Mouse (Mus musculus): ENCODE results near the gene Tmbim4.

Gene Tmbim4

DNA sequence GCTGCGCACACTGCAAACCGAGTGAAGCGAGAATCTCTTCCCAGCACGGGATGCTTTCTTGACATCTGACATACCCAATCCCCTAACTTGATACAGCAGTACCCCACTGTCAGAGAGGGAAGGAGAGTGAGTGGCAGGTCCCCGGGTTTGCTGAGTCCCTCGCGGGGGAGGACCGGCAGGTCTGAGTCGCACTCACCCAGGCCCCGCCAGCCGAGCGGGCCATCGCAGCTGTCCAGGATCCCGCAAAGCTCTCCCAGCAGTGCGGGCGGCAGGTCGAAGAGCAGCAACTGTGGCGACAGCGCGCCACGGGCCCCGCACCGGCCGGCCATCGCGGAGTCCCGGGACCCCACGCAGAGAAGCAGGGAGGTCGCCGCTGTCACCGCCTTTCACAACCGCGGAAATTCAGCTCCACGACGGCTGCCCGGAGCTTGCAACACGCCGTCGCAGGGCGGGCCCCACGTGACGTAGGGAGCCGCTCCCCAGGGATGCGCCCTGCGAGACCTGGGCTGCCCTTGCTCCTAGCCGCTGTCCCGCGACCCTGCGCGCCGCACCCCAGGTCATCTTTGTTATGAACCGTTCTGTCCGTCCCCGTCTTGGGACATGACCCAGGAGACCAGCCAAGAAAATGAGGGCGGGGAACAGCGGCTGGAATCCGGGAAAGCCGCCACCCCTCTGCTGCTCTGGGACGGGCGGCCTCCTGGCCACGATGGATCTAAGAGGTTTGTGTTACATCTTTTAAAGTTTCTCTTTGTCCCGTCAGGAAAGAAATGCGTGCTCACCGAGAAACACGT is at the start of gene Tmbim4:
TSS of gene Tmbim4 (plus strand) at position 460 of the 791 bp plus-strand sequence.
- DNase-seq (ENCODE audit: inconsistent age in 2 of 2, low spot score in 1 of 2) = peak; percentile 71 to 91

DNA sequence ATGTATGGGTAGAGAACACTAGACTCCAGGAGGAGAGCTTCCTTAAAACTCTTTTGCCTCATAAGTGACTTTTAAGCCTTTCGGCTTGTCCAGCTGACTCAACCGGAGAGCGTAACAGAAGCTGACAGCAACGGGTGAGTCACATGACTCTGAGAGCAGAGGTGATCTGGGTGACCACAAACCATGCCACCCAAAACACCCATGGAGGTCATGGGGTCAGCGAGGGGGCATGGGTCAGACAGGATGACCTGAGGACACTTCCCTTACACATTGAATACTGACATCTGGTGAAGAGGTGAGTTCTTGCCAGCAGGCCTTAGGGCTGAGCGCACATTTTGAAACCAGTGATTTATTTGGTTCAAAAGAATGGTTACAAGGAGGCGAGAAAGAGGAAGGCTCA is 49.7 kb upstream of the Tmbim4 start:
- DNase-seq (ENCODE audit: inconsistent age in 2 of 2, low spot score in 1 of 2) = peak in 1 of 2 experiments; percentile 28

DNA sequence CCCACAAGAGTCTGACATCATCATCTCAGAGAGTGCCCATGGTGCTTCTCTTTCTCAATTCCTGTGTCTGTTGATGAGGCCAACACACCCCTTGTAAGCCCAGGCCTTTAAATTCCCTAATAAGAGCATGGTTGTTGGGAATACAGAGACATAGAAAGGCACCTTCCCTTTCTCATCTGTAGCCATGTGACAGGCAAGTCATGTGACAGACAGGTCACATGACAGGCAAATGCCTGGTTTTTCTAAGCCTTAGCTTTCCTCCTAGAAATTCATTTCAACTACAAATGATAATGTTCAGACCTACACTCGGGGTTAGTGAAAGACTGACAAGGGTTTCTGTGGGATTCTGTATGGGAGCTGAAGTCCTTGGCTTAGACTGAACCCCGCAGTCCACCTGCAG is 47.5 kb upstream of the Tmbim4 start:
- DNase-seq (ENCODE audit: inconsistent age in 2 of 2, low spot score in 1 of 2) = no peak

DNA sequence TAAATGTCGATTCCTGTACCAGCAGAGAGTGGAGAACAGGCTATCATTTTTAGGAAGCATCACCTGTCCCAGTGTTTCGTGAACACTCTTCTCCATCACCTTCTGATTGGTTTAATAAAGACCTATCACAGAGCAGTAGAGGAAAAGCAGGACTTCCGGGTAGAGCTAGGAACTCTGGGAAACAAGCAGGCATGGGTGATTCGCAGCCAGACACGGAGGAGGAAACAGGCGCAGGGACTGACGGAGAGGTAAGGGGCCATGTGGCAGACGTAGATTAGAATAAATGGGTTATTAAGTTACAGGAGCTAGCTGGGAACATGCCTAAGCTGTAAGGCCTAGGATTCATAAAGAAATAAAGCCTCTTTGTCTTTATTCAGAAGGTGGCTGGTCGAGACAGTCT is 40.9 kb upstream of the Tmbim4 start:
- DNase-seq (ENCODE audit: inconsistent age in 2 of 2, low spot score in 1 of 2) = no peak

DNA sequence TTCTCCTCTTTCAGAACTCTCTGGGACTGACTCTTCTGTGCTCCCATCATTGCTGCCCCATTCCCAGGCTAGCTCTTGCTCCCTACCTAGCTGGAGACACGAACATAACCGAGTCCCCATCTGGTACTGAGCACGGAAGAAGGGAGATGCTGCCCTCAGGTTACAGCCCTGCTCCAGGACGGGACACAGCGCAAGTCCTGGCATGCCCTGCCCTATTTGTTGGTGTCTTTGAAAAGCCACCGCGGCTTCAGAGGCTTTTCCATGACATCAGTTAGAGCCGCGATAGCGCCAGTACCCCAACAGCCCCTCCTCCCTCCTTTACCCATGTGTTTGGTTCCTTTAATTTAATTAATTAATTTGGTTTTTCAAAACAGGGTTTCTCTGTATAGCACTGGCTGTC is 38.5 kb upstream of the Tmbim4 start:
- DNase-seq (ENCODE audit: inconsistent age in 2 of 2, low spot score in 1 of 2) = no peak

DNA sequence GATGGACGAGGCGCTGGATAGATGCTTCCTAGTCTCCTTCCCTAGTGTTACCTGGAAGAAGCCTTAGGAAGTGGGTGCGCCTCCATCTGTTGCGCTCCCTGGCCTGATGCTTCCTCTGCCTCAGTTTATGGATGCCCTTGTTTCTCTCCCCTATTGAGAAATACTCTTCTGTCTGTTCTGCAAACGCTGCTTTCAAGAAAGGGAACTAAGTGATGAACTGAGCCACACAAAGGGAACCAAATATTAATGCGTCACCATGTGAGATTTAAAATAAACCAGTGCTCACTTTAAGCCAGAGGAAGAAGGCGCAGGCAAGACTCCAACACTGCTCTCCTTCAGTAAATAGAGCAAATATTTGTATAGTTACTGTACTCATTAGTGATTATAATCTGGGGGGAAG is 37.9 kb upstream of the Tmbim4 start:
- DNase-seq (ENCODE audit: inconsistent age in 2 of 2, low spot score in 1 of 2) = no peak

DNA sequence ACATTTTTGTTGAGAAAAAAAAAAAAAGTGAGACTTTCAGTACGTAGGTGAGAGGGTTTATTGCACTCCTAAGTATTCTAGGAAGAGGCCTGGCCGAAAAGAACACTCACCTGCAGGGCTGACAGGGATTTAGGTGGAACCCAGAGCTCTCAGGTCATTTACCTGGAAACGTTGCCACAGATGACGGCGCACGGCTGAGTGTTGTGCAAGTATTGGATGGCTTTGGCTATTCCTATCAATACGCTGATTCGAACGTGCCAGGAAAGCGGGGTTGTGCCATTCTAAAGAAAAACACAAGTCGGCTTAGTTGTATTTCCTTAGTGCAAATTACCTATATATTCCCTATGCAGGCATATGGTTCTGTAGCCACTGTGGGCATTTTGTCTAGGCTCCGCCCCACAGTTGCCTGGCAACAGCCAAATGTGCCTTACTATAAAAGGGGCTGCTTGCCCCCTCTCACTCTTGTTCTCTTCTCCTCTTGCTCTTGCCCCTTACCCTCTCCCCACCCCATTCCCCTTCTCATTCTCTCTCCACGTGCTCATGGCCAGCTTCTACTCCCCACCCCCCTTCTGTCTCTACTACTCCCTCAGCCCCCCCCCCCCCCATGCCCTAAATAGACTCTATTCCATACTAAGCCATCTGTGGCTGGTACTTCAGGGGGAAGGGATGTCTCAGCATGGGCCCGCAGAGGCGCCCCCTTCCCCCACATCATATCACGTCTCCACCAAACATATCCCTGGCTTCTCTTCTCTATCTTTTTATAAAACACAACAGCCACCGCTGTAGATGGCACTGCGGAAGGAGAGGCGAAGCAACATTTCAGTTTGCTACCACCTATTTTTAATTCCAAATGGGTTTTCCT is 36.2 kb upstream of the Tmbim4 start:
- DNase-seq (ENCODE audit: inconsistent age in 2 of 2, low spot score in 1 of 2) = no peak

DNA sequence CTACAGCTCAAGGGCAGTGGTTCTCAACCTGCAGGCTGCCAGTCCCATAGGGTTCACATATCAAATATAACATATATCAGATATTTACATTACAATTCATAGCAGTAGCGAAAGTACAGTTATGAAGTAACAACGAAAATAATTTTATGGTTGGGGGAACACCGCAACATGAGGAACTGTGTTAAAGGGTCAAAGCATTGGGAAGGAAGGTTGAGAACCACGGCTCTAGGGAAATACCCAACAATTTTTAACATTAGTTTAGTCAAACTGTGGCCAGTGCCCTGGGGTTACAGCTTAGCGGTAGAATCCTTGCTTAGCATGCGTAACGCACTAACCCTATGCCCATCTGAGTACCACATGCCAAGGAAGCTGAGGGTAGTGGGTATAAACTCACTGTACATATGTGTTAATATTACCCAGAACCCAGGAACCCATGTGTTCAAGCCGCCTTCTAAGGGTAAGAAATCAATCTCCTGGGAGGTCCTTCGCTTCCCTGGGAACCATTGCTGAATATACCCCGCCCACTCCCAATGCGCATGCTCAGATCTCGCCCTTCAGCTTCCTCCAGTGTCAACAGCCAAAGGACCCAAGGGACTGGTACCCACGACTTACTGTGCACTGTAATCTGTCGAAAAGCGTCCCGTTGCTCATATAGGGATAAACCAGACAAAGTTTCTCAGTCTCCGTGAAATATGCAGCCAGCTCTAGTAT is 35.4 kb upstream of the Tmbim4 start:
- DNase-seq (ENCODE audit: inconsistent age in 2 of 2, low spot score in 1 of 2) = no peak

DNA sequence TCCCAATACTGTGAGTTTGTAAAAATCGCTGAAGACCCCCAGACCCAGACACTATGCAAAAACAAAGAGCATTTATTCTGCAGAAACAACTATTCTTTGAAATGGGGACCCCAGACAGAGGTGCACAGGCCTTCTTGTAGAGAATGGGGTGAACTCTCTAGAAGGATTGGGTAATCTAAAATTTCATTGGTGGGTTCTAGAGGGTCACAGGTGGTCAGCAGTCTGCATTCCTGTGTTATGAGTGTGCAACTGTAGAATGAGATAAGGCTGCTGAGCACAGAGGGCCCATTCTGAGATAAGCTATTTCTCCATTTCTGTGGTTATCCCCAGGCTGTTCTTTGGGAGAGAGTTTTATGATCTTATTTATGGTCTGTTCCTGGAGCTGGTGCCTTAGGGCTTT is 33.3 kb upstream of the Tmbim4 start:
- DNase-seq (ENCODE audit: inconsistent age in 2 of 2, low spot score in 1 of 2) = no peak

DNA sequence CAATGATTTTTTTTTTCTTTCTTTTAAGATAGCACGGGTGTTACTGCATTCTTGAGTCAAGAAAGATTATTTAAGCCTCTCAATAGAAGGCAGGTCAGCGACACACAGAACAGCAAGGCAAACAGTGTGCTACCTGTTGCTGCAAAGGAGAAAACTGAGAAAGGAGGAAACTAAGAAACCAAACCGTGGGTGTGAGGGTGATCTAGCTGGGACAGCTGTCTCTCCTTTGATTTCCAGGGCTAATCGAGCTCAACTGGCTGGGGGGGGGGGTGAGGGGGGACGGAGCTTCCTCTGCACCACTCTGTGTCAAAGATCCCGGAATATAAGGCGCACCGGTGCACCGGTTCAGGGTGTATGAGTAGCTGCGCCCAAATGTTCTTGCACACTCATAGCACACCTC is 32.3 kb upstream of the Tmbim4 start:
- DNase-seq (ENCODE audit: inconsistent age in 2 of 2, low spot score in 1 of 2) = no peak

DNA sequence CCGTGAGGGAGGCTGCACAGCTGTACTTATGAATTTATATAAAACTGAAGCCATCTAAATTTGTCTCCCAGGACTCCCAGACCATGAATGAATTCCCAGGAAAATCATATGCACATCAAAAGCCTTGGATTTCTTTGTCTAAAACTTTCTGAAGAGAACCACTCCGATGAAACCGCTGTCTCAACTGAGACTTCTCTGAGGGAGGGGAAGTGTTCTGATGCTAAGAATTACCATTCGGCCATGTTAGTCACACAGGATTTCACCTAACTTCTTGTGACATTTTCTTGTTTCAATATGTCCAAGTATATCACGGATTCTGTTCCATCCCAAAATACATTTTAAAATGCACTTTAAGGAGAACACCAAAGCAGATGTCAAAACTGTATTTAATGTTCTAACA is 31.5 kb upstream of the Tmbim4 start:
- no peak for DNase-seq (ENCODE audit: inconsistent age in 2 of 2, low spot score in 1 of 2)

DNA sequence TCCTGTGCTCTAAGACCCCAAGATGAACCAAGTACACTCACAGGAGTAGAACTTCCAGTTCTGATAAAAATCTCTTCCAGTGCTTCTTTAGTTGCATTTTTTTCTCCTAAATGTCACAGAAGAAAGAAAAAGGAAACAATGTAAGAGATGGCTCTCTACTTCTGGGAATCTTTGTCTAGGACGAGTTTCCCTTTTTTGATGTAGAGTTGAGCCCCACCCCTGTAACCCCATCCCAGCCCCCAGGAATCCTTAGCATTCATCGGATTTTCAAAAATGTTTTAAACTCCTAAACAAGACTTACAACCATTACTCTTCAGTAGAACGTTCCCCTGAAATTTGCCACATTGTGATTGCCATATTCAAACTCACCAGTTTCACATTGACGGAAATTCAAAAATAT is 31.1 kb upstream of the Tmbim4 start:
- DNase-seq (ENCODE audit: inconsistent age in 2 of 2, low spot score in 1 of 2) = no peak

DNA sequence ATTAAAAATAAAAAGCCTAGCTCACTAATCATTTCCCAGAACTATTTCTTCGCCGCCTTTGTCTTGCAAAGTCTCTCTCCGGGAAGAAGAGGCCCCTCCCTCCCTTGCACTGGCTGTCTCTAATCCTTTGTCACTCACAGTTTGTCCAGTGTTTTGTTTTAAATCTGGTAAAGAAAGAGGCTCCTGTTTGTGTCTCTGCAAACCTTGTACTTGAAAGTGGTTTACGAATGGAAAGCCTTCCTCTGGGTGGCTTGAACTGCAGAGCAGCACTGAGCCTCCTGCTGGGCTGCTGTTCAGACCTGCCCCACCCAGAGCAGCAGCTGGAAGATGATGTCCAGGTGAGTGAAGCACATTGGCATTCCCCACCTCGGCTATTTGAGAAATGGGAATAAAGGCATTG is 30.1 kb upstream of the Tmbim4 start:
- DNase-seq (ENCODE audit: inconsistent age in 2 of 2, low spot score in 1 of 2) = no peak

DNA sequence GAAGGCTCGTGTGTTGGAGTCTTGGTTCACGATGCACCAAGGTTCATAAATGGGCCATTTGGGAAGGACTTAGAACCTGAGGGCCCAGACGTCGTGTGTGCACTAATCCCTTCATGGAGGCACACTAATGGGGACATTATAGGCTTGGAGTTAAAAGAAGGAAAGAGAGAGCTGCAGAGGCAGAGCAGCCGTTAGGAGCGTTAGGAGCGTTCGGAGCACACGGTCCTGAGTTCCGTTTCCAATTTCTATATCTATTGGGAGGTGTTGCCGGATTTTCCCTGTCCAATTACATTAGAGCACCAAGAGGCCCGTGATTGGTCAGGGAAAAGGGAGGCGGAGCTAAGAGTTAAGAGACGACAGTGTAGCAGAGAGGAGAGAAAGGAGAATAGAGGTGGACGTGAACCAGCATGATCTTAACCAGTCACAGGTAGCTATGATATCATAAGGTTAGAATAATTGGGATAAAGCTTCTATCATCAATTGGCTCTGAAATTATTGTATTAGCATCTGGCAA is 27.1 kb upstream of the Tmbim4 start:
- DNase-seq (ENCODE audit: inconsistent age in 2 of 2, low spot score in 1 of 2) = no peak

DNA sequence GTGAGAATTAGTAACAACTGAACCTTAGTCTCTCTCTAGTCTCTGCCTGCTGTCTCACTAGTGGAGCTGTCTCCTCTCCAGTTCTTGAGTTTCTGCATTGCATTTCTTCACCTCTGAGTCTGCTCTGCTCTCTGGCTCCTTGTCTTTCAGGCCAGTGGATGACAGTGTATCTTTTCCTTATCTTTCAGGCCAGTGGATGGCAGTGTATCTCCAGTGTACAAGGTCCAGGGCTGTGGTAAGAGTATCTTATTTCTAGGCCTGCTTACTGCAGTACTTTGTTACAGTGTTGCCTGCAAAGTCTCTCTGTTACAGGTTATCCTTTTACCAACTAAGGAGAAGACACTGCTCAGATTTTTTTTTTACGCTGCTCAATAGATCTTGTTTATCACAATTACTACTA is 18.5 kb upstream of the Tmbim4 start:
- peak in 1 of 2 experiments; percentile 38 for DNase-seq (ENCODE audit: inconsistent age in 2 of 2, low spot score in 1 of 2)

DNA sequence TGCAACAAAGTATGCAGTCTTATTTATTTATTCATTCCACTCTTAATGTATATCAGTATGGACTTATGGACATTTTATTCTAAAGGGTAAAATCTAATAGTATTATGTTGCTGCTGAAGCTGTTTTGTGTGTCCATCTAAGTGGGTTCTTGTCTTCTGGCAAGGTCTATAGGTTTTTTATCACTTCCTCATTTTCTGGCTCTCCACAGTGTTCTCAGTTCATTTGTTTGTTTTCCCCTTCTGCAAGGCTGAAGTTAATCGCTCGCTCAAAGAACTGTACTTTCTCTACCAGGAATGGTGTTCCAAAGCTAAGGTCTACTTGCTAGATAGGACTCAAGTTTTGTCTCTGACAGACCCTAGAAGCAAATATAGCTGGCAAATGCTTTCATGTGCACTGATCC is 18.0 kb upstream of the Tmbim4 start:
- DNase-seq (ENCODE audit: inconsistent age in 2 of 2, low spot score in 1 of 2) = no peak

DNA sequence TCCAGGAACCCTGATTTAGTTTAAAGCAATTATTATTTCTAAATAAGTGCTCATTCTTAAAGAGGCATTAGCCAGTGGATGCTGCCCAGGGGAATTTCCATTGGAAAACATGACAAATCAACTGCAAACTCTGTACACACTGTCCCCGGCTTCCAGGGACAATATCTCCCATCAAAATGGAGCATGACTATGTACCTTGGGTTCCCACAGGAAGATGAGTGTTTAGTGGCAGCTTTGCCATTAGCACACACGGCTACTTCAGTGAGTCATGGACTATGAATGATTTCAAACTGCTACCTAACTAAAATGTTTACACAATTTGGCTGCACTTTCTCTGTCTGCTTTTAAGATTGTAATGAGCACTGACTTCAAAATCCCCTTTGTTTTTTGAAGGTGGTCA is 12.9 kb upstream of the Tmbim4 start:
- no peak for DNase-seq (ENCODE audit: inconsistent age in 2 of 2, low spot score in 1 of 2)

DNA sequence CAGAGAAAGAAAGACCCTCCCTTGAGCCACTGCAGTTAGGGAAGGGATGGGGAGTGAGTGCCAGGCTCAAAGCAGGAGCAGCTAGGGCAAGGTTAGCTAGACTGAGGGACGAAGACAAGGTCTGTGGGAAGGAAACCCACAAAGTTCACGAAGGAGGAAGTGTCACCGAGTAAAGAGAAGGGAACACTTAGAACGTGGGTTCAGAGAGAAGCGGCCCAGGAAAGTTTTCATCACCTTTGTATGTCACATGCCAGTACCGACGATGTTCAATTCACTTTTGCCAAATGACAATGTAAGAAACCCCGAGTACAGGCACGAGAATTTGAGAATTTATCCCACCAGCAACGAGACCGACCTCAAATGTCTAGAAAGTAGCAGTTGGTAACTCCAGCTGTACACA is 12.1 kb upstream of the Tmbim4 start:
- no peak for DNase-seq (ENCODE audit: inconsistent age in 2 of 2, low spot score in 1 of 2)

DNA sequence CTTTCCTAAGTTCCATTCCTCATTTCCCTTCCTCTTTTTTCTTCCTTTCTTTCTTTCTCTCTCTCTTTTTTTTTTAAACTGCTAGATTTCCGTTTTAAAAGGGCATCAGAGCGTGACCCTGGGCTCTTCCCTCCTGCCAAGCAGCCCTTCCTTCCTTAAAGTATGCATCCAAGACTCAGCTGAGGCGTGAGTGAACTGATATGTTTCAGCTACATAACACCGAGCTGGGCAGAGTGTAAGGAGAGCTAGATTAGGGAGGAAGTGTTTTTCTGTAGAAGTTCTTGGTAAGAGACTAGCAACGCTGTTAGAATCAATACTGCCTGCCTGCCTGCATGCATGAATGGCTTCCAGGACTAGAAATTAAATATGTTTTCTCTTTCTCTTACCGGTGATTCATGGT is 11.6 kb upstream of the Tmbim4 start:
- DNase-seq (ENCODE audit: inconsistent age in 2 of 2, low spot score in 1 of 2) = no peak

DNA sequence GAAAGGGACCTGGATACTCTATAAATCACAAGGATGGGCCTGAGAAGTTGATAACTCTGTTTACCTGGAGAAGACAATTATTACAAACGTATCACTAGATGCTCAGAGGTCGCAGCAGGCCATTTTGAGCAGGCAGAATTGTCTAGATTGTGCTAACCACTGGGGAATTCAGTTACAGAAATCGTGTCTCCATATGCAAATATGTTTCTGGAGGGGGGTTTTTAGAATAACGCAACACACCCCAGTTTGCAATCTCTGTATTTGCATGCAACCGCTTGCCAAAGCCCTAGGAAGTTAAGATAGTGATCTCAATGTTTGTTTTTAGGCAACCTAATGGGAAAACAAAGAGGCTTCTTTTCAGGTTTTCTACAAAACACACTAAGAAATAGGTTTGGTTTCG is 10.2 kb upstream of the Tmbim4 start:
- DNase-seq (ENCODE audit: inconsistent age in 2 of 2, low spot score in 1 of 2) = no peak

DNA sequence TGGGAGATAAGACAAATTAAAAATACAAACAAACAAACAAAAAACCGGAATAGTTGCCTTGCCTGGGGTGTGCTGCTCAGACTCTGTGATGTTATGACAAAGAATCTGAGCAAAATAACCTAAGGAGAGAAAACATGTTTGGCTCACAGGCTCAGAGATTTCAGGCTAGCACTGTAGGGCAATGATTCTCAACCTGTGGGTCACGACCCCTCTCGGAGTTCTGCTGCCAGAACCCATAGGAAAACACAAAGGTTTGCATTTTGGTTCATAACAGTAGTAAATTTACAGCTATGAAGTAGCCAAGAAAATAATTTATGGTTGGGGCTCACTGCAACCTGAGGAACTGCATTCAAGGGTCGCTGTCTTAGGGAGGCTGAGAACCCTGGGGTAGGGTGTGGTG is 9.1 kb upstream of the Tmbim4 start:
- no peak for DNase-seq (ENCODE audit: inconsistent age in 2 of 2, low spot score in 1 of 2)

DNA sequence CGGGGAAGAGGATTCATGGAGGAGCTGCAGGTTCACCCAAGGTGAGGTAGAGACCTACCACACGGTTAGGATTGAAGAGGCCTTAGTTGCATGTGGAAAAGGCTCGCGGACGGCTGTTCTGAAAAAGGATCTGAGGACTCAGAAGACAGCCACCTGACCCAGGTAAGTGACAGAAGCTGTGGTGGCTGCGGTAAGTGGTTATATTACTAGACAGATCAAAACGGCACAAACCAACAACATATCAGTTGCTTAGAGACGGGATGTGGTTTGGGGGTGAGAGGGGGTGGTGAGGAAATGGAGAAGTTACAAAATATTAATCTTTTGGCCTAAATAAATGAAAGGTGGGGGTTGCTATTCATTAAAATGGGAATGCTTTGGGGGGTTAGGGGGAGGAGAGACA is 8.1 kb upstream of the Tmbim4 start:
- DNase-seq (ENCODE audit: inconsistent age in 2 of 2, low spot score in 1 of 2) = no peak

Measured in adrenal gland, adult (tissue).